Mouse (Mus musculus): Measurements from ENCODE around the gene Capza1.

DNA sequence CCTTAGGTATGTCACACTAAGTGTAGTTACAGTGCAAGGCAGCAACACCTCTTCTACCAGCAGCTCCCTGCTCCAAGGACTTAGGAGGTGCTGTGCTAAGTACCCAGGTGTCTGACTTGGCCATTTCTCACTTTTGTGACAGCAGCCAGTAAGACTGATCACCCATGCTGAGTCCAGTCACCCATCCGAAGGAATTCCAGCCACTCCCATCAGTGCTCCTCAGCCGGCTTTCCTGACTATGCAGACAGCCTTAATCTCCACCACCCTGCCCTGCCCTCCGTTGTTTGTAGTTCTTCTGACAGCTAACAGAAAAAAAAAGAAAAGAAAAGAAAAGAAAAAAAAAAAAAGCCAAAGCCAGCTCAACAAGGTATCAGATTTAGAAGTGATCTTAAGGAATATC lies 52.6 kb downstream of the Capza1 start:
- TF ChIP-seq CTCF (IDR thresholded peaks at IDR 0.05; ENCODE audit: low read depth, low read length) (no peak), POLR2A (IDR thresholded peaks at IDR 0.05; ENCODE audit: borderline replicate concordance, low read depth, low read length) (no peak)
